Mouse (Mus musculus) retina, postnatal 7 days (tissue): ENCODE results near the gene Cyp2b13.
"Not testable (repeated sequence)": the region's sequence is repeated elsewhere in the genome, so short reads cannot be mapped to it uniquely, and the experiment has no call there.

Experiments used
- DNase-seq: peaks from one replicate; pipeline ENCODE4 v3.0.0-alpha.2; 2012; ENCODE audit warnings: low read depth, low spot score

Cyp2b13 gene

GRCm38 (mm10) chr7:26061197-26061596 is at the start of gene Cyp2b13:
Gene Cyp2b13, plus strand, starts transcription at chr7:26061497.
- DNase-seq = not testable (repeated sequence)

- not testable (repeated sequence) for DNase-seq
These were observed 41.4 kb upstream of the Cyp2b13 start for GRCm38 (mm10) chr7:26019814-26020332.

GRCm38 (mm10) chr7:26054885-26055630 is 6.2 kb upstream of the Cyp2b13 start:
- not testable (repeated sequence) for DNase-seq

DNA sequence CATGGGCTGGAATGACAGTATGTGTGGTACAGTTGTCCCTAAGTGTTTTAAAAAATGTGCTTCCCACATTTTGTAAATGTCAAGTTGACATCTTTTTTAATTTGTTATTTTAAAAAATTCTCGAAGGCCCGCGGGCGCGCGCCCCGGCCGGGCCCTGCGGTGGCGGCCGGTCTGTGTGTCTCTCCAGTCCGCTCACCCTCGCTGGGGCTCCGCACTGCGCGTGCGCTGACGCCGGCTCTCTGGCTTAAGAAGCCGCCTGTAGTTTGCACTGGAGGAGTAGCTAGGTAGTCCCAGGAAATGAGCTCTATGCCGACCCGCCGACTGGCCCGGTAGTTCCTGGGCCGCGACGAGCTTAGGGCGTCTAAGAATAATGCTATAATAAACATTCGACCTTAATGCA is 10.4 kb downstream of the Cyp2b13 start:
- not testable (repeated sequence) for DNase-seq

DNA sequence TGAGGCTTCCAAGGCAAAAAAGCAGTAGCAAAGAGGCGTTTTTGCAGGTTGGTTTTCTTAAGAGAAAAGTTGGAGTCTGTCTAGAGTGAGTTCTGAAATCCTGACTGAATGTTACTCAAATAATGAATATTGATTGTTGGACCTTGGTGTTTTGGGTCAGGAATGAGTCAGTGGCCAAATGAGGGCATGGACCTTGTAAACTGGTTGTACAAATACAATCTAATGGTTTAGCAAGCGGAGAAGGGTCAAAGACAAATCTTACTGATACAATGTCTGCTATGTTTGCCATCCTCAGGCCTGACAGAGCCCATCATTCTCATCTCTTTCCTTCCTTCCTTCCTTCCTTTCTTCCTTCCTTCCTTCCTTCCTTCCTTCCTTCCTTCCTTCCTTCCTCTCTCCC is 21.3 kb downstream of the Cyp2b13 start:
- no peak for DNase-seq

DNA sequence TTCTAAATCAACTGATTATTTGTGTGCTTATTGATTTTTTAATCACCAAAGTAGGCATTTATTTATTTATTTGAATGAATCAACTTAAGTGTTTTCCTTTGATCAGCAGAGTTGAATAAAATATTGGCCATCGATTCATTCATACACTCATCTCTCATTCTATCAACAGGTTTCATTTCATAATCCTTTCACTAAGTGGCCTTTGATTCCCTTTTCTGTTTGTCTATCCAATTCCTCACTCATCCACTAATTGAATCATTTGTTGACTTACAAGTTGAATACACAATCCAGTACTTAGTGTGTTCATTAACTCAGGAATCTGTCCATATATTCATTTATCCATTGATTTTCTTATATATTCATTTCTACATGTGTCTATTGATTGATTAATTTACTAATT is 26.1 kb downstream of the Cyp2b13 start:
- no peak for DNase-seq

GRCm38 (mm10) chr7:26088578-26088977 is 27.3 kb downstream of the Cyp2b13 start:
- not testable (repeated sequence) for DNase-seq

DNA sequence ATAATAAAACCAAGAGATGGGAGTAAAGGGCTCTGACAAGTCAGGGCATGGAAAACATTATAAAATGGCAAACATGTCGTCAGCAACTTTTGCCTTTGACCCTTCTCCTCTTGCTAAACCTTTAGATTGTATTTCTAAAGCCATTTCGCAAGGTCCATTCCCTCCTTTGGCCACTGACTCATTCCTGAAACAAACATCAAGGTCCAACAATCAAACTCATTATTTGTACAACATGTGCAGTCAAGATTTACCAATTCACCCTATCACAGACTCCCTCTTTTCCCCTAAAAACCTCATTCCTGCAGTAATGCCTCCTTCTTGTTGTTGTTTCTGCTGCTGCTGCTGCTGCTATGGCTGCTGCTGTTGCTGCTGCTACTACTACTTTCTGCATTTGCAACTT is 78.3 kb downstream of the Cyp2b13 start:
- DNase-seq = not testable (repeated sequence)

- not testable (repeated sequence) for DNase-seq
These were observed 82.4 kb downstream of the Cyp2b13 start for GRCm38 (mm10) chr7:26143657-26144056.
